1 mouse cellular context compared by ENCODE assay signal in genomic region chr3:88509250-88509649, GRCm38 (mm10).
TF ChIP-seq lines count a peak whose summit lies in the region.

No protein-coding gene starts in this region.

TF ChIP-seq in CH12.LX, 34 proteins besides CTCF, POLR2A, EP300 and RAD21 (continued from another document):
- TF ChIP-seq MYC (IDR thresholded peaks at IDR 0.05; ENCODE audit: low read depth, low read length) (no peak), IRF4 (IDR thresholded peaks at IDR 0.05; ENCODE audit: low read depth, low read length) (no peak), MAX (IDR thresholded peaks at IDR 0.05; ENCODE audit: low read length) (no peak)
TF ChIP-seq in CH12.LX: peak in this region for 0.
